9 mouse cellular contexts compared by ENCODE assay signal in genomic region chr7:143343781-143344306, GRCm38 (mm10).
A peak's percentile ranks its signal among the peaks of the same experiment; 100 is the strongest.
DNase-seq lines count a peak whose midpoint lies in the region; ATAC-seq and TF ChIP-seq lines count a peak whose summit lies in the region.
"Had no signal": no experiment of that assay in that cellular context is flagged by ENCODE, and none has a peak within 500 bp of the region (broad histone marks: within the 10 kb centered on the region; RNA-seq: fewer than 3 reads in every experiment).

No protein-coding gene starts in this region.

- peaks cover 10% of the 10 kb centered on the region; the same call in 1 of the 2 replicates for H3K4me1 ChIP-seq in hindbrain, postnatal 0 days (ENCODE audit: insufficient read depth, low read length)
- peaks cover 4% of the 10 kb centered on the region; the same call in 1 of the 2 replicates for H3K4me1 ChIP-seq in midbrain, embryonic 16.5 days (ENCODE audit: control insufficient read depth, insufficient read depth, low read length)

- no peak for ATAC-seq in hindbrain, postnatal 0 days
- 0 out of 2 replicates have a peak, but pooled peaks have one; percentile 51 for ATAC-seq in midbrain, embryonic 16.5 days

- 0 out of 2 replicates have a peak overlapping the region, but pooled peaks have one; percentile 13 for H3K9ac ChIP-seq in hindbrain, postnatal 0 days (replicated peaks; ENCODE audit: low read length)
- H3K9ac ChIP-seq in midbrain, embryonic 16.5 days (ENCODE audit: low read depth, low read length): no peak overlapping the region

- H3K36me3 ChIP-seq in hindbrain, postnatal 0 days (ENCODE audit: insufficient read depth, low read length): no peaks in the 10 kb centered on the region
- H3K36me3 ChIP-seq in midbrain, embryonic 16.5 days (ENCODE audit: control insufficient read depth, insufficient read depth, low read length): no peaks in the 10 kb centered on the region

- WGBS in hindbrain, postnatal 0 days: 17% methylated on average over 12 of the region's 12 CpGs
- 20% methylated on average over 12 of the region's 12 CpGs for WGBS in midbrain, embryonic 16.5 days

- H3K9me3 ChIP-seq in hindbrain, postnatal 0 days (ENCODE audit: low read length): no peaks in the 10 kb centered on the region
- H3K9me3 ChIP-seq in midbrain, embryonic 16.5 days (replicated peaks; ENCODE audit: control insufficient read depth, low read length, poor library complexity, severe bottlenecking): no peaks in the 10 kb centered on the region

- peak; percentile 57 to 71 for DNase-seq in cerebellum, postnatal 10 days
- DNase-seq in cerebellum, adult 11 months: no peak
- DNase-seq in layer of hippocampus, postnatal 10 days (ENCODE audit: low spot score in 2 of 2): peak; percentile 22 to 41
- no peak for DNase-seq in layer of hippocampus, adult 2 months (ENCODE audit: low spot score in 2 of 2)
- peak; percentile 81 for DNase-seq in hindbrain, postnatal 0 days (ENCODE audit: low spot score)
- DNase-seq in gastrocnemius, adult 18-20 months (ENCODE audit: low spot score): no peak
- DNase-seq in layer of hippocampus, postnatal 36 days: no peak
- DNase-seq: right cerebral cortex, adult 18-20 months had no signal

- no peaks in the 10 kb centered on the region for H3K27me3 ChIP-seq in hindbrain, postnatal 0 days (ENCODE audit: insufficient read depth, low read length)
- H3K27me3 ChIP-seq in midbrain, embryonic 16.5 days (ENCODE audit: control insufficient read depth, insufficient read depth, low read depth, low read length): no peaks in the 10 kb centered on the region

- H3K4me3 ChIP-seq in layer of hippocampus, adult 2 months: no peak overlapping the region
- H3K4me3 ChIP-seq in hindbrain, postnatal 0 days (ENCODE audit: low read length): no peak overlapping the region
- H3K4me3 ChIP-seq in midbrain, embryonic 16.5 days (ENCODE audit: low read depth, low read length): no peak overlapping the region

- H3K4me2 ChIP-seq in hindbrain, postnatal 0 days (ENCODE audit: low read depth, low read length): peak overlapping the region; percentile 36; the same call in 1 of the 2 replicates
- H3K4me2 ChIP-seq in midbrain, embryonic 16.5 days (ENCODE audit: low read length): no peak overlapping the region

- no peak for TF ChIP-seq CTCF in layer of hippocampus, adult 2 months (conservative IDR thresholded peaks at IDR 0.05)
- TF ChIP-seq CTCF in hindbrain, postnatal 0 days (IDR thresholded peaks at IDR 0.05; ENCODE audit: low read depth): no peak

- H3K27ac ChIP-seq in layer of hippocampus, adult 2 months: no peak overlapping the region
- H3K27ac ChIP-seq in hindbrain, postnatal 0 days: no peak overlapping the region
- no peak overlapping the region for H3K27ac ChIP-seq in midbrain, embryonic 16.5 days (ENCODE audit: low read length)

Comparison
In these comparisons a context has a peak if more than half of its experiments do, and no peak if none do; other contexts are left out.
1. DNase-seq: peak in cerebellum, postnatal 10 days (2 of 2), layer of hippocampus, postnatal 10 days (2 of 2) and hindbrain, postnatal 0 days (single experiment); none in cerebellum, adult 11 months (single experiment), layer of hippocampus, adult 2 months (0 of 2), gastrocnemius, adult 18-20 months (single experiment) and layer of hippocampus, postnatal 36 days (0 of 2).